Mouse (Mus musculus): ENCODE results near the gene Mmrn2.

The Mmrn2 gene

GRCm38 (mm10) chr14:34375415-34375904 is at the start of gene Mmrn2:
Gene Mmrn2 (plus strand): TSS chr14:34375465.
- DNase-seq, result no peak

- DNase-seq, result no peak
Observed at GRCm38 (mm10) chr14:34326606-34327005, 48.7 kb upstream of the Mmrn2 start.

GRCm38 (mm10) chr14:34327618-34328017 is 47.6 kb upstream of the Mmrn2 start:
- DNase-seq, result no peak

GRCm38 (mm10) chr14:34330657-34331158 is 44.6 kb upstream of the Mmrn2 start:
- DNase-seq, result no peak

- peak; percentile 62 for DNase-seq
Observed at GRCm38 (mm10) chr14:34331886-34332285, 43.4 kb upstream of the Mmrn2 start.

GRCm38 (mm10) chr14:34332476-34332875 is 42.8 kb upstream of the Mmrn2 start:
- DNase-seq, result peak; percentile 73

GRCm38 (mm10) chr14:34339446-34339845 is 35.8 kb upstream of the Mmrn2 start:
- DNase-seq, result peak; percentile 17

- DNase-seq, result peak; percentile 23
Observed at GRCm38 (mm10) chr14:34341993-34342392, 33.3 kb upstream of the Mmrn2 start.

GRCm38 (mm10) chr14:34343078-34343477 is 32.2 kb upstream of the Mmrn2 start:
- no peak for DNase-seq

GRCm38 (mm10) chr14:34344361-34344760 is 30.9 kb upstream of the Mmrn2 start:
- DNase-seq, result no peak

GRCm38 (mm10) chr14:34345771-34346566 is 29.3 kb upstream of the Mmrn2 start:
- no peak for DNase-seq

- DNase-seq, result no peak
Observed at GRCm38 (mm10) chr14:34347084-34347483, 28.2 kb upstream of the Mmrn2 start.

GRCm38 (mm10) chr14:34348301-34348700 is 27.0 kb upstream of the Mmrn2 start:
- no peak for DNase-seq

GRCm38 (mm10) chr14:34349007-34349406 is 26.3 kb upstream of the Mmrn2 start:
- DNase-seq, result no peak

GRCm38 (mm10) chr14:34351660-34352059 is 23.6 kb upstream of the Mmrn2 start:
- no peak for DNase-seq

- no peak for DNase-seq
Observed at GRCm38 (mm10) chr14:34352523-34352922, 22.7 kb upstream of the Mmrn2 start.

GRCm38 (mm10) chr14:34353326-34353725 is 21.9 kb upstream of the Mmrn2 start:
- no peak for DNase-seq

GRCm38 (mm10) chr14:34354456-34354855 is 20.8 kb upstream of the Mmrn2 start:
- DNase-seq, result no peak

GRCm38 (mm10) chr14:34355301-34355700 is 20.0 kb upstream of the Mmrn2 start, which contains the start of gene Fam25c:
Gene Fam25c (minus strand): TSS chr14:34355433.
- DNase-seq, result no peak

GRCm38 (mm10) chr14:34357671-34358455 is 17.4 kb upstream of the Mmrn2 start:
- peak; percentile 15 for DNase-seq

GRCm38 (mm10) chr14:34359676-34360244 is 15.5 kb upstream of the Mmrn2 start:
- DNase-seq, result no peak

GRCm38 (mm10) chr14:34360251-34360650 is 15.0 kb upstream of the Mmrn2 start:
- DNase-seq, result no peak

GRCm38 (mm10) chr14:34362135-34362534 is 13.1 kb upstream of the Mmrn2 start:
- DNase-seq, result no peak
